Comparison of ENCODE assay signal across 8 mouse cellular contexts in the genomic region with DNA sequence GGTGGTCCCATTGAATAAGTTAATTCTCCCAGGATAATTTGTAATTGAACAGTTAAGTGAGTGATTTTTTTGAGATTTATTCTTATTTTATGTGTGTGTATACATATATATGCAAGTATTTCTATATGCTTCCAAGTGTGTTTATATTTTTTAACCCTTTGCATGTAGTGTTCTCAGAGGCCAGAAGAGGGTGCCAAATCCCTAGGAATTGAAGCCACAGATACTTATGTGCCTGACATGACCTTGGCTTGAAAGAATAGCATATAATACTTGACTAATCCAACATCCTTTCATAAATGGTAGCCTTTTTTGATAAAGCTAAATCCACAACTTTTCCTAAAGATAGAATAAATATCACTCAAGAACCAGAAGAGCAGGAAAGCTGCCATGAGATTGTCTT. TPM values are rescaled to one million over a fixed set of nuclear protein-coding genes. Genes with fewer than 3 reads are reported as not detected.
DNase-seq lines count a peak whose midpoint lies in the region; ATAC-seq and TF ChIP-seq lines count a peak whose summit lies in the region.

No protein-coding gene starts in this region.

- no peak overlapping the region for H3K9ac ChIP-seq in kidney, embryonic 15.5 days

- ATAC-seq in kidney, embryonic 15.5 days (replicated peaks; ENCODE audit: low FRiP score) = no peak
- ATAC-seq in erythroblast, adult 5-6 weeks (replicated peaks; ENCODE audit: low FRiP score, poor library complexity, severe bottlenecking) = no peak

- no peak overlapping the region for H3K27ac ChIP-seq in kidney, embryonic 15.5 days

- H3K36me3 ChIP-seq in kidney, embryonic 15.5 days = no peaks in the 10 kb centered on the region
- H3K36me3 ChIP-seq in E14TG2a.4 (ENCODE audit: insufficient read depth, low read length) = no peaks in the 10 kb centered on the region

- no peaks in the 10 kb centered on the region for H3K27me3 ChIP-seq in kidney, embryonic 15.5 days
- H3K27me3 ChIP-seq in E14TG2a.4 (ENCODE audit: insufficient read depth, low read length) = no peaks in the 10 kb centered on the region

- no peak overlapping the region for H3K4me2 ChIP-seq in kidney, embryonic 15.5 days

- DNase-seq in kidney, postnatal 10 days = peak; percentile 19
- peak; percentile 18 for DNase-seq in c-Kit-positive CD71-negative TER-119-negative erythroid progenitor cells, embryonic 14.5 days (ENCODE audit: low read depth)
- peak; percentile 11 to 19 for DNase-seq in kidney, postnatal 4 days
- DNase-seq in yolk sac, embryonic 10.5 days (ENCODE audit: low spot score) = peak; percentile 21
- no peak for DNase-seq in gastrocnemius, postnatal 10 days

- peak; percentile 61 for TF ChIP-seq CTCF in E14TG2a.4 (conservative IDR thresholded peaks at IDR 0.05; ENCODE audit: low read length)

- H3K4me1 ChIP-seq in kidney, embryonic 15.5 days = no peaks in the 10 kb centered on the region
- peaks cover 15% of the 10 kb centered on the region for H3K4me1 ChIP-seq in E14TG2a.4 (replicated peaks; ENCODE audit: low read depth, low read length)

- no peaks in the 10 kb centered on the region for H3K9me3 ChIP-seq in kidney, embryonic 15.5 days (replicated peaks)
- peaks cover 22% of the 10 kb centered on the region for H3K9me3 ChIP-seq in E14TG2a.4 (ENCODE audit: low read length)

- no peak overlapping the region for H3K4me3 ChIP-seq in kidney, embryonic 15.5 days (replicated peaks)
- no peak overlapping the region for H3K4me3 ChIP-seq in E14TG2a.4 (replicated peaks; ENCODE audit: low read length)

RNA-seq across cellular contexts. Expression of a gene that starts 46.1 kb away (rescaled TPM):
- 40.3 and 40.7 TPM in 2 replicates for polyA plus RNA-seq in kidney, embryonic 15.5 days (2015; fragmentation: Nextera tagmentation; extraction: Ambion mirVana)
- 10 to 100 TPM; 31.1 to 36.2 TPM for total RNA-seq in gastrocnemius, postnatal 10 days (2021)
- total RNA-seq in erythroblast, adult 5-6 weeks (2015; ENCODE audit: low replicate concordance) = 217 and 251 TPM in 2 replicates
- total RNA-seq in erythroblast, adult 5-6 weeks (2017; ENCODE audit: low replicate concordance) = 259 and 264 TPM in 2 replicates

RNA-seq across cellular contexts. Expression of a gene that starts 56.6 kb away (rescaled TPM):
- 8.5 and 10.1 TPM in 2 replicates for polyA plus RNA-seq in kidney, embryonic 15.5 days (2015; fragmentation: Nextera tagmentation; extraction: Ambion mirVana)
- under 1 TPM in 1 of 2 experiments, not detected in 1; 0.11 TPM for total RNA-seq in gastrocnemius, postnatal 10 days (2021)
- total RNA-seq in erythroblast, adult 5-6 weeks (2015; ENCODE audit: low replicate concordance) = not detected in 2 replicates
- not detected in 2 replicates for total RNA-seq in erythroblast, adult 5-6 weeks (2017; ENCODE audit: low replicate concordance)

Comparison
In these comparisons a context has a peak if more than half of its experiments do, and no peak if none do; other contexts are left out.
1. RNA of a gene that starts 46.1 kb away (total RNA-seq): 217 to 264 TPM in erythroblast, adult 5-6 weeks; 31.1 to 36.2 TPM in gastrocnemius, postnatal 10 days; every median in the first group is over 4 times any median in the second.